Mouse (Mus musculus) kidney, adult 2 months (tissue): ENCODE measurements around the gene Tet3.

Experiments
- CTCF ChIP-seq: fragments of 200-500 bp; conservative IDR thresholded peaks from 2 replicates; pipeline ENCODE4 v1.5.1; 2011; ENCODE audit warnings: low read depth, mild to moderate bottlenecking, control low read depth, low read length, moderate library complexity, mixed read lengths; ENCODE audit not compliant: insufficient read depth, insufficient read length
- POLR2A ChIP-seq: fragments of 200-500 bp; IDR thresholded peaks from one replicate; pipeline ENCODE4 v1.6.1; 2011; ENCODE audit warnings: low read depth, low read length, control low read depth

DNA sequence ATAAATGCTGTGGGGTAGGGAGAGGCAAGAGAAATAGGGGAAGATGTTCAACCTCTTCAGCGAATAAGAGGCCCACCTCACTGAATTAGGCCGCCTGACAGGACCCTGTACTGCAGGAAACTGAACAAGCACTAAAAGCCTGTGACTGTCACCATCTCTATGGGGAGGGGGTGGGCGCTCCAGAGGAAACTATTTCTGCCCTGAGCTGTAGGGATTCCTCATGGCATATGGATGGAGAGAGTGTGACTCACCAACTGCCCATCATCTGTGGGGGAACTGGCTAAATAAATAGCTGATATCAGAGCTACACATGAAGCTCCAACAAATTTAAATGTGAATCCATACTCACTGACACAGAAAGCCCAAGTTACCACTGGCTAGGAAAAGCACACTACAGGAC lies 87.5 kb downstream of the Tet3 start:
- TF ChIP-seq POLR2A (no peak), CTCF (no peak)
